Mouse (Mus musculus) cerebellum, adult 2 months (tissue): ENCODE data around the gene Setdb1.

Source experiments
- CTCF ChIP-seq: fragments of 200-500 bp; IDR thresholded peaks from 2 replicates; pipeline ENCODE4 v1.5.1; 2011; ENCODE audit warnings: low read depth, mild to moderate bottlenecking, control low read depth, low read length, moderate library complexity, borderline replicate concordance; ENCODE audit not compliant: insufficient read depth
- POLR2A ChIP-seq: fragments of 200-500 bp; IDR thresholded peaks from 2 replicates; pipeline ENCODE4 v1.6.1; 2011; ENCODE audit warnings: low read length, control low read depth, borderline replicate concordance; ENCODE audit not compliant: insufficient read depth

- TF ChIP-seq CTCF, result no peak
- TF ChIP-seq POLR2A, result no peak
Measured at GRCm38 (mm10) chr3:95286011-95286410, 71.0 kb downstream of the Setdb1 start.
